Mouse (Mus musculus): ENCODE data around the gene Sidt1. TPM values are rescaled to one million over a fixed set of nuclear protein-coding genes. Genes with fewer than 3 reads are reported as not detected.

The Sidt1 gene
- polyA plus RNA-seq, 1 experiment: 9.9 TPM

DNA sequence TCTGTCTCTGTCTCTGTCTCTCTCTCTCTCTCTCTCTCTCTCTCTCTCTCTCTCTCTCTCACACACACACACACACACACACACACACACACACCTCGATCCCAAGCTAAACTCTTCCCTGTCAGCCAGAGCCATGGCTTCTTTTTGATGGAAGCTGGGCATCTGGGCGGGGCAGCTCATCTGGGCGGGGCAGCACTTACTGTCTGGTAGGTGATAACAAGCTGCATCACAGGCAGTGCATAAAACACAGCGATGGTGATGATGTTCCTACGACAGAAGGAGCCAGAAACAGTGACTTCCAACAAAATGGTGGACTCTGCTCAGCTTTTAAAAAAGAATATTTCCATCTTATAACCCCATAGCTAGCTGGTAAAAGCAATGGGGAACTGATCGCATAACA lies 67.4 kb downstream of the Sidt1 start:
- Histone ChIP-seq H3K36me3 (ENCODE audit: control insufficient read depth, insufficient read depth, low read length) (no peaks in the 10 kb centered on the region), H3K4me3 (ENCODE audit: control insufficient read depth, insufficient read depth, low read length) (no peak overlapping the region), H3K27me3 (ENCODE audit: control insufficient read depth, insufficient read depth, low read length) (no peaks in the 10 kb centered on the region), H3K4me1 (replicated peaks; ENCODE audit: control insufficient read depth, insufficient read depth, low read length) (no peaks in the 10 kb centered on the region), H3K27ac (ENCODE audit: control insufficient read depth, insufficient read depth, low read length) (no peak overlapping the region)
- TF ChIP-seq CTCF (IDR thresholded peaks at IDR 0.05; ENCODE audit: borderline replicate concordance, control insufficient read depth, extremely low read depth, insufficient read depth, low read length, poor library complexity) (no peak), POLR2A (IDR thresholded peaks at IDR 0.05; ENCODE audit: control insufficient read depth, extremely low read depth, insufficient read depth, low read length, poor library complexity) (no peak)
- no peak for DNase-seq
- 94% methylated on average over 6 of the region's 6 CpGs for WGBS

DNA sequence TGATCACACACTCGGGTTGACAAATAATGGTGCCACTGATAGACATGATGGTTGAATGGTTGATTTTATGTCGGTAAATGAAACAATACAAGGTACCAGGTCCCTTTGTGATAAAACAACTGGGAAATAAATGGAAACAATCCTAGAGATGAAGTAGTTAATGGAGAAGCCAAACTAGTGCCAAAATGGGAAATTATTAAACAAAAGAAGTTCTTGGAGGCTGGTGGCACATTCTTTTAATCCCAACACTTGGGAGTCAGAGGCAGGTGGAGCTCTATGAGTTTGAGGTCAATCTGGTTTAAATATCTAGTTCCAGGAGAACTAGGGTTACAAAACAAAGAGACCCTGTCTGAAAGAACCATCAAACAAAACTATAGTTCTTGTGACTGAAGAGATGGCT lies 68.1 kb downstream of the Sidt1 start:
- H3K27me3 ChIP-seq (ENCODE audit: control insufficient read depth, insufficient read depth, low read length): no peaks in the 10 kb centered on the region
- DNase-seq: no peak
- 93% methylated on average over 2 of the region's 2 CpGs for WGBS
- H3K4me3 ChIP-seq (ENCODE audit: control insufficient read depth, insufficient read depth, low read length): no peak overlapping the region
- H3K4me1 ChIP-seq (replicated peaks; ENCODE audit: control insufficient read depth, insufficient read depth, low read length): no peaks in the 10 kb centered on the region
- H3K27ac ChIP-seq (ENCODE audit: control insufficient read depth, insufficient read depth, low read length): no peak overlapping the region
- TF ChIP-seq POLR2A (IDR thresholded peaks at IDR 0.05; ENCODE audit: control insufficient read depth, extremely low read depth, insufficient read depth, low read length, poor library complexity) (no peak), CTCF (IDR thresholded peaks at IDR 0.05; ENCODE audit: borderline replicate concordance, control insufficient read depth, extremely low read depth, insufficient read depth, low read length, poor library complexity) (no peak)
- H3K36me3 ChIP-seq (ENCODE audit: control insufficient read depth, insufficient read depth, low read length): no peaks in the 10 kb centered on the region

DNA sequence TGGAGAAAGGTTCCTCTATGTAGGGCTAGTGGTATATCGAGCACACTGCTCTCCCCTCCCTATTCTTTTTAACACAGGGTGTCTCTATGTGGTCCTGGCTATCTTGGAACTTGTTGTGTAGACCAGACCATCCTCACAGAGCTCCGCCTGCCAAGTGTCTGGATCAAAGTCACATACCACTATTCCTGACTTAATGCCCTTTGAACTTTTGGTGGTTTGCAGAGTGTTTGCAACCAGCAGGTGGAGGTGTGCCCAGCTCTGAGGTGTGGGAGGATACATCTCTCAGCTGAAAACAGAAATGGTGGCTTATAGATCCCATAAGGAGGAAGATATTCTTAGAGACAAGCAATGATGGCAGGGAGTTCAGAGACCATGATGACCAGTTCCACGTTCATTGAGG lies 75.5 kb downstream of the Sidt1 start:
- TF ChIP-seq CTCF (IDR thresholded peaks at IDR 0.05; ENCODE audit: borderline replicate concordance, control insufficient read depth, extremely low read depth, insufficient read depth, low read length, poor library complexity): no peak
- no peak for TF ChIP-seq POLR2A (IDR thresholded peaks at IDR 0.05; ENCODE audit: control insufficient read depth, extremely low read depth, insufficient read depth, low read length, poor library complexity)
- Histone ChIP-seq H3K4me1 (replicated peaks; ENCODE audit: control insufficient read depth, insufficient read depth, low read length) (no peaks in the 10 kb centered on the region), H3K4me3 (ENCODE audit: control insufficient read depth, insufficient read depth, low read length) (no peak overlapping the region), H3K27me3 (ENCODE audit: control insufficient read depth, insufficient read depth, low read length) (no peaks in the 10 kb centered on the region), H3K36me3 (ENCODE audit: control insufficient read depth, insufficient read depth, low read length) (no peaks in the 10 kb centered on the region), H3K27ac (ENCODE audit: control insufficient read depth, insufficient read depth, low read length) (no peak overlapping the region)
- 87% methylated on average over 3 of the region's 3 CpGs for WGBS
- DNase-seq: no peak

DNA sequence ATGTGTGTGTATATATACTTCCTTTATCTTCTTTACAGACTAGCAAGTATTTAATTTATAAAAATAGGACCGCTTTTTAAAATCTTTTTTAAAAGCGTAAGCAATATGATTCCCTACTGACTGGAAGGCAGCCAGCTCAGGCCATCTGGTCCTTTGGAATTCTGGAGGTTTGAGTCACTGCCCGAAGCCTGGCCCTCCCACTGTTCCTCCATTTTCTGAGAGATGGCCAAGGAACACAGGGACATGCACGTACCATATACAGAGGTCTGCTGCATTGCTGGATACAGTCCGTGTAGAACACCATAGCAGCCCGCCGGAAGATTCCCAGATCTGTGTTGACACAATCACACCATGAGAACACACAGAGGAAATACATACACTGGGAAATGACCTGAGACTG lies 78.3 kb downstream of the Sidt1 start:
- WGBS: 92% methylated on average over 7 of the region's 7 CpGs
- TF ChIP-seq CTCF (IDR thresholded peaks at IDR 0.05; ENCODE audit: borderline replicate concordance, control insufficient read depth, extremely low read depth, insufficient read depth, low read length, poor library complexity) (no peak), POLR2A (IDR thresholded peaks at IDR 0.05; ENCODE audit: control insufficient read depth, extremely low read depth, insufficient read depth, low read length, poor library complexity) (no peak)
- Histone ChIP-seq H3K27me3 (ENCODE audit: control insufficient read depth, insufficient read depth, low read length) (no peaks in the 10 kb centered on the region), H3K4me1 (replicated peaks; ENCODE audit: control insufficient read depth, insufficient read depth, low read length) (no peaks in the 10 kb centered on the region), H3K36me3 (ENCODE audit: control insufficient read depth, insufficient read depth, low read length) (no peaks in the 10 kb centered on the region), H3K4me3 (ENCODE audit: control insufficient read depth, insufficient read depth, low read length) (no peak overlapping the region), H3K27ac (ENCODE audit: control insufficient read depth, insufficient read depth, low read length) (no peak overlapping the region)
- no peak for DNase-seq

DNA sequence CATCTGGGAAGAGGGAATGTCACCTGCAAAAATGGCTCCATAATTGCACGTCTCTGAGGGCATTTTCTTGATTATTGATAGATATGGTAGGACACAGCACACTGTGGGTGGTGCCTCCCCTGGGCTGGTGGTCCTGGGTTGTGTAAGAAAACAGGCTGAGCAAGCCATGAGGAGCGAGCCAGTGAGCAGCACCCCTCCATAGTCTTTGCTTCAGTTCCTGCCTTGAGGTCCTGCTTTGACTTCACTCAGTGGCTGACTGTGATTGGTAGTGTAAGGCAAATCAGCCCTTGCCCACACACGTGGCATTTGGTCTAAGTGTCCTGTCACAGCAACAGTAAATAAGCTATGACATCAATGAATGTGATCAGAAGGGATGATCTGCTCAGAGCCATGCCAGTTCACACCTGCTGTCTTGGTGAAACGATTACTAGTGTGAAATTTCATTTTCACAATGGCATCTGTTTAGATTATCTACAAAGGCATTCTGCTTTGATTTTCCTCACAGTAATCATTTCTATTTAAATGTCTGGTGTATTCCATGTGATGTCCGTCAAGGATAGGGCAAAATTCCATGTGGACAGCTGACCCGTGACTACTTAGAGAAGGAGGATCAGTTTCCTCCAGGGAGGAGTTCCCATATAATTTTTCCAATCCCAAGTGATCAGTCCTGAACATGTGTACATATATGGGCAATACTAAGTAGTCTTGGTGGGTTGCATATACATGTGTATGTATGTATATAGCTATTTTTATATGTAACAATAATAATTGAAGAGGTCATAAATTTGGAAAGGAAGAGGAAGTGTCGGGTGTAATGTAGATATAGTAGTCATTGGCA lies 79.0 kb downstream of the Sidt1 start:
- TF ChIP-seq CTCF (IDR thresholded peaks at IDR 0.05; ENCODE audit: borderline replicate concordance, control insufficient read depth, extremely low read depth, insufficient read depth, low read length, poor library complexity) (no peak), POLR2A (IDR thresholded peaks at IDR 0.05; ENCODE audit: control insufficient read depth, extremely low read depth, insufficient read depth, low read length, poor library complexity) (no peak)
- DNase-seq: no peak
- Histone ChIP-seq H3K36me3 (ENCODE audit: control insufficient read depth, insufficient read depth, low read length) (no peaks in the 10 kb centered on the region), H3K4me3 (ENCODE audit: control insufficient read depth, insufficient read depth, low read length) (no peak overlapping the region), H3K27ac (ENCODE audit: control insufficient read depth, insufficient read depth, low read length) (no peak overlapping the region), H3K4me1 (replicated peaks; ENCODE audit: control insufficient read depth, insufficient read depth, low read length) (no peaks in the 10 kb centered on the region), H3K27me3 (ENCODE audit: control insufficient read depth, insufficient read depth, low read length) (no peaks in the 10 kb centered on the region)
- whole genome bisulfite sequencing: 88% methylated on average over 7 of the region's 7 CpGs

DNA sequence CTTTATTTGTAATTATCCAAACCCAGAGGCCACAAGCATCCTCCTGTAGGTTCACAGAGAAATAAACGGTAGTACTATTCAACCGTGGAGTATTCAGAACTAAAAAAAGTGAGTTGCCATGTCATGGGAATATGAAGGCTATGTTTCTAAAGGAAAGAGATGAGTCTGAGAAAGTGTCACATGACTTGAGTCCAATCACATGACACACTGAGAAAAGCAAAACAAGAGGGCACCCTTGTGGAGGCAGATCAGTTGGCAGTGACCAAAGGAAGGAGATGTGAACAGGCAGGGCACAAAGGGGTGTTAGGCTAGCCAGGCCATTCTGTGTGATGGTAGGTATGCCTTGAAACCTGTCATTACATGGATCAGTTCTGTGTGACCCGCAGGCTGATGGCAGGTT lies 80.3 kb downstream of the Sidt1 start:
- Histone ChIP-seq H3K4me3 (ENCODE audit: control insufficient read depth, insufficient read depth, low read length) (no peak overlapping the region), H3K4me1 (replicated peaks; ENCODE audit: control insufficient read depth, insufficient read depth, low read length) (no peaks in the 10 kb centered on the region), H3K36me3 (ENCODE audit: control insufficient read depth, insufficient read depth, low read length) (no peaks in the 10 kb centered on the region), H3K27me3 (ENCODE audit: control insufficient read depth, insufficient read depth, low read length) (no peaks in the 10 kb centered on the region), H3K27ac (ENCODE audit: control insufficient read depth, insufficient read depth, low read length) (no peak overlapping the region)
- DNase-seq: no peak
- TF ChIP-seq POLR2A (IDR thresholded peaks at IDR 0.05; ENCODE audit: control insufficient read depth, extremely low read depth, insufficient read depth, low read length, poor library complexity): no peak
- TF ChIP-seq CTCF (IDR thresholded peaks at IDR 0.05; ENCODE audit: borderline replicate concordance, control insufficient read depth, extremely low read depth, insufficient read depth, low read length, poor library complexity): no peak
- WGBS: 96% methylated on average over 3 of the region's 3 CpGs

Measured in thymus, adult 2 months (tissue).